In genomic region chr7:143757027-143757390, GRCm38 (mm10) we compare ENCODE assay signal across 8 mouse cellular contexts. TPM values are rescaled to one million over a fixed set of nuclear protein-coding genes. Genes with fewer than 3 reads are reported as not detected.
DNase-seq lines count a peak whose midpoint lies in the region; ATAC-seq and TF ChIP-seq lines count a peak whose summit lies in the region.

No protein-coding gene starts in this region.

- H3K4me2 ChIP-seq in heart, embryonic 16.5 days (ENCODE audit: low read depth, low read length), result peak overlapping the region; percentile 91
- H3K4me2 ChIP-seq in neural tube, embryonic 14.5 days (ENCODE audit: low read depth, low read length), result peak overlapping the region; percentile 78

- DNase-seq in CD8-positive naive resting alpha-beta T cell, adult 2 months (ENCODE audit: low read depth in 2 of 2, low spot score in 2 of 2), result peak; percentile 66 to 77
- peak; percentile 87 for DNase-seq in brain, adult 2 months (ENCODE audit: low read depth, low spot score)
- peak; percentile 88 to 92 for DNase-seq in kidney, postnatal 25 days
- DNase-seq in lung, adult 18-20 months, result peak; percentile 88
- DNase-seq in thymus, adult 2 months, result peak; percentile 86

- 2% methylated on average over 15 of the region's 15 CpGs for WGBS in heart, embryonic 16.5 days
- WGBS in neural tube, embryonic 14.5 days, result under 1% methylated on average over 15 of the region's 15 CpGs
- 1% methylated on average over 15 of the region's 15 CpGs for WGBS in thymus, adult 2 months

- peaks cover 7% of the 10 kb centered on the region for H3K4me1 ChIP-seq in heart, embryonic 16.5 days (ENCODE audit: control insufficient read depth, insufficient read depth, low read length)
- 0 out of 2 replicates have a peak, but pooled peaks cover 7% of the 10 kb centered on the region for H3K4me1 ChIP-seq in neural tube, embryonic 14.5 days (ENCODE audit: control insufficient read depth, insufficient read depth, low read length)
- H3K4me1 ChIP-seq in thymus, adult 2 months (replicated peaks; ENCODE audit: control insufficient read depth, insufficient read depth, low read length), result peaks cover 11% of the 10 kb centered on the region

- no peak overlapping the region for H3K27ac ChIP-seq in heart, embryonic 16.5 days (ENCODE audit: low read length)
- no peak overlapping the region for H3K27ac ChIP-seq in neural tube, embryonic 14.5 days (ENCODE audit: low read depth, low read length)
- no peak overlapping the region for H3K27ac ChIP-seq in thymus, adult 2 months (ENCODE audit: control insufficient read depth, insufficient read depth, low read length)

- peak; percentile 58 for ATAC-seq in erythroid progenitor cell, adult 5-6 weeks (replicated peaks; ENCODE audit: low FRiP score, poor library complexity, severe bottlenecking)
- peak; percentile 86 for ATAC-seq in heart, embryonic 16.5 days (replicated peaks; ENCODE audit: extremely low read depth, insufficient read depth, low FRiP score)
- ATAC-seq in neural tube, embryonic 14.5 days (ENCODE audit: low read depth), result peak; percentile 93

- H3K4me3 ChIP-seq in heart, embryonic 16.5 days (ENCODE audit: low read length), result peak overlapping the region; percentile 51
- peak overlapping the region; percentile 29 for H3K4me3 ChIP-seq in neural tube, embryonic 14.5 days (ENCODE audit: low read depth, low read length)
- peak overlapping the region; percentile 53 for H3K4me3 ChIP-seq in thymus, adult 2 months (ENCODE audit: control insufficient read depth, insufficient read depth, low read length)

- peak; percentile 62; the same call in 1 of the 2 replicates for TF ChIP-seq CTCF in thymus, adult 2 months (IDR thresholded peaks at IDR 0.05; ENCODE audit: borderline replicate concordance, control insufficient read depth, extremely low read depth, insufficient read depth, low read length, poor library complexity)

- H3K36me3 ChIP-seq in heart, embryonic 16.5 days (ENCODE audit: control insufficient read depth, insufficient read depth), result no peaks in the 10 kb centered on the region
- H3K36me3 ChIP-seq in neural tube, embryonic 14.5 days (ENCODE audit: control insufficient read depth, insufficient read depth, low read length), result no peaks in the 10 kb centered on the region
- H3K36me3 ChIP-seq in thymus, adult 2 months (ENCODE audit: control insufficient read depth, insufficient read depth, low read length), result no peaks in the 10 kb centered on the region

- TF ChIP-seq POLR2A in thymus, adult 2 months (IDR thresholded peaks at IDR 0.05; ENCODE audit: control insufficient read depth, extremely low read depth, insufficient read depth, low read length, poor library complexity), result peak; percentile 75

- no peaks in the 10 kb centered on the region for H3K9me3 ChIP-seq in heart, embryonic 16.5 days (replicated peaks; ENCODE audit: control insufficient read depth, low read length)
- no peaks in the 10 kb centered on the region for H3K9me3 ChIP-seq in neural tube, embryonic 14.5 days (ENCODE audit: control insufficient read depth, low read length)

- peak overlapping the region; percentile 55 for H3K9ac ChIP-seq in heart, embryonic 16.5 days (ENCODE audit: low read length)
- peak overlapping the region; percentile 41 for H3K9ac ChIP-seq in neural tube, embryonic 14.5 days (replicated peaks; ENCODE audit: low read depth, low read length)

- H3K27me3 ChIP-seq in heart, embryonic 16.5 days (ENCODE audit: control insufficient read depth, insufficient read depth, low read length), result peaks cover 16% of the 10 kb centered on the region; the same call in 1 of the 2 replicates
- peaks cover 15% of the 10 kb centered on the region for H3K27me3 ChIP-seq in neural tube, embryonic 14.5 days (ENCODE audit: control insufficient read depth, insufficient read depth, low read length)
- no peaks in the 10 kb centered on the region for H3K27me3 ChIP-seq in thymus, adult 2 months (ENCODE audit: control insufficient read depth, insufficient read depth, low read length)

RNA-seq across cellular contexts. Expression of gene Osbpl5, which starts 0.2 kb away (rescaled TPM):
- 2.1 TPM in 1 of 2 replicates, not detected in the other for total RNA-seq in erythroid progenitor cell, adult 5-6 weeks (2015; ENCODE audit: low replicate concordance)
- 0.68 and 2.1 TPM in 2 replicates for total RNA-seq in erythroid progenitor cell, adult 5-6 weeks (2017; ENCODE audit: low replicate concordance)
- 35.8 and 39.5 TPM in 2 replicates for polyA plus RNA-seq in heart, embryonic 16.5 days (2015; fragmentation: Nextera tagmentation; extraction: Ambion mirVana)
- 33.3 and 35.5 TPM in 2 replicates for polyA plus RNA-seq in neural tube, embryonic 14.5 days (2014; fragmentation: Nextera tagmentation; extraction: Ambion mirVana)
- 16.6 and 20.6 TPM in 2 replicates for polyA plus RNA-seq in thymus, adult 2 months (2012; rRNA removed)

RNA-seq across cellular contexts. Expression of gene Mrgprg, which starts 9.8 kb away (rescaled TPM):
- not detected in 2 replicates for total RNA-seq in erythroid progenitor cell, adult 5-6 weeks (2015; ENCODE audit: low replicate concordance)
- total RNA-seq in erythroid progenitor cell, adult 5-6 weeks (2017; ENCODE audit: low replicate concordance), result not detected in 2 replicates
- polyA plus RNA-seq in heart, embryonic 16.5 days (2015; fragmentation: Nextera tagmentation; extraction: Ambion mirVana), result not detected in 2 replicates
- polyA plus RNA-seq in neural tube, embryonic 14.5 days (2014; fragmentation: Nextera tagmentation; extraction: Ambion mirVana), result not detected in 2 replicates
- polyA plus RNA-seq in thymus, adult 2 months (2012; rRNA removed), result 2.0 and 2.2 TPM in 2 replicates

RNA-seq across cellular contexts. Expression of gene Mrgpre, which starts 27.3 kb away (rescaled TPM):
- total RNA-seq in erythroid progenitor cell, adult 5-6 weeks (2015; ENCODE audit: low replicate concordance), result 0.36 TPM in 1 of 2 replicates, not detected in the other
- 0.38 TPM in 1 of 2 replicates, not detected in the other for total RNA-seq in erythroid progenitor cell, adult 5-6 weeks (2017; ENCODE audit: low replicate concordance)
- 1.7 and 2.2 TPM in 2 replicates for polyA plus RNA-seq in heart, embryonic 16.5 days (2015; fragmentation: Nextera tagmentation; extraction: Ambion mirVana)
- polyA plus RNA-seq in neural tube, embryonic 14.5 days (2014; fragmentation: Nextera tagmentation; extraction: Ambion mirVana), result 7.4 and 8.4 TPM in 2 replicates
- 9.8 and 11.3 TPM in 2 replicates for polyA plus RNA-seq in thymus, adult 2 months (2012; rRNA removed)
